Comparison of ENCODE assay signal across 17 mouse cellular contexts in the genomic region with DNA sequence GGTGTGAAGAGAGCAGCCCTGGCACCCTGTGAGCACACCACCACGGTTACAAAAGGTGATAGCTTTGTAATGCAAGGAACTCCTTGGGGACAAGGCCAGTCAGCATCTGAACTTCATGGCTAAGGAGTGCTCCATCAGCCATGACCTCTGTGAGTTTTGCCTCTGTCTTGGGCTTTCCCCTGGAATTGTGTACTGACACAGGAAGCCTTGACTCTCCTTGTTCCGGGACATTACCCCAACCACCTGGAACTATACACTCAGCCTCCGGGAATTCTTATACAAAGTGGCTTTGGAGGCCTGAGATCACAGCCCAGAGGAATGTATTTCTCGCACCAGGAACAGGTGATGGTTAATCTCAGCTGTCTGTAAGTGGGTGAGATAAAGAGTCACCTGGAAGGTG.
"Had no signal": no experiment of that assay in that cellular context is flagged by ENCODE, and none has a peak within 500 bp of the region (broad histone marks: within the 10 kb centered on the region; RNA-seq: fewer than 3 reads in every experiment).

No protein-coding gene starts in this region.

- H3K9ac ChIP-seq: intestine, embryonic 15.5 days; limb, embryonic 13.5 days; liver, embryonic 14.5 days; neural tube, embryonic 13.5 days had no signal

- H3K4me1 ChIP-seq: megakaryocyte, embryonic 14.5 days had no signal

- H3K27ac ChIP-seq: intestine, embryonic 15.5 days; layer of hippocampus, adult 2 months; limb, embryonic 13.5 days; liver, embryonic 14.5 days; macrophage; neural tube, embryonic 13.5 days had no signal

- H3K27me3 ChIP-seq: intestine, embryonic 15.5 days; limb, embryonic 13.5 days; neural tube, embryonic 13.5 days had no signal

- H3K36me3 ChIP-seq: intestine, embryonic 15.5 days; limb, embryonic 13.5 days; neural tube, embryonic 13.5 days had no signal

- H3K9me3 ChIP-seq: intestine, embryonic 15.5 days; limb, embryonic 13.5 days; megakaryocyte, embryonic 14.5 days; neural tube, embryonic 13.5 days had no signal

- H3K4me2 ChIP-seq: intestine, embryonic 15.5 days; limb, embryonic 13.5 days; midbrain, embryonic 11.5 days; neural tube, embryonic 13.5 days had no signal

- ATAC-seq: intestine, embryonic 15.5 days; midbrain, embryonic 16.5 days had no signal

- DNase-seq: kidney, adult 8-10 months; kidney, postnatal 4 days; lung, adult 2 months; retina, postnatal 1 day; right cerebral cortex, postnatal 4 days; spleen, adult 18-20 months; thymus, adult 18-20 months; thymus, postnatal 14 days had no signal

- H3K4me3 ChIP-seq: intestine, embryonic 15.5 days; layer of hippocampus, adult 2 months; limb, embryonic 13.5 days; megakaryocyte, embryonic 14.5 days; neural tube, embryonic 13.5 days had no signal
